Mouse (Mus musculus) hindbrain, embryonic 14.5 days (tissue): Measurements from ENCODE around the gene Zfp579. TPM values are rescaled to one million over a fixed set of nuclear protein-coding genes. Genes with fewer than 3 reads are reported as not detected.
"Not testable (repeated sequence)": the region's sequence is repeated elsewhere in the genome, so short reads cannot be mapped to it uniquely, and the experiment has no call there.

Experiments used
- ATAC-seq: fragments of 200-750 bp; cut with Nextera tagmentation; 2 replicates; pipeline ENCODE4 v1.8.0; 2017; ENCODE audit warnings: moderate number of reproducible peaks, mild to moderate bottlenecking, moderate TSS enrichment, moderate library complexity; ENCODE audit not compliant: low FRiP score
- DNase-seq: peaks from one replicate; pipeline ENCODE4 v3.0.0-alpha.2; 2015; ENCODE audit warnings: low spot score
- H3K27ac ChIP-seq: fragments of 300-500 bp; sonication (generic); 2 replicates; pipeline ENCODE4 v1.5.1; 2014; ENCODE audit warnings: mild to moderate bottlenecking, moderate library complexity
- H3K27me3 ChIP-seq: fragments of 300-500 bp; sonication (generic); 2 replicates; pipeline ENCODE4 v1.6.1; 2014; ENCODE audit warnings: mild to moderate bottlenecking, low read length, mixed read lengths; ENCODE audit not compliant: control insufficient read depth, insufficient read depth
- H3K36me3 ChIP-seq: fragments of 300-500 bp; sonication (generic); replicated peaks from 2 replicates; pipeline ENCODE4 v1.6.1; 2014; ENCODE audit not compliant: control insufficient read depth, insufficient read depth
- H3K4me1 ChIP-seq: fragments of 300-500 bp; sonication (generic); replicated peaks from 2 replicates; pipeline ENCODE4 v1.6.1; 2014; ENCODE audit warnings: antibody characterized with exemption, low read length, mixed read lengths; ENCODE audit not compliant: control insufficient read depth, insufficient read depth
- H3K4me2 ChIP-seq: fragments of 300-500 bp; sonication (generic); replicated peaks from 2 replicates; pipeline ENCODE4 v1.6.1; 2014; ENCODE audit warnings: mild to moderate bottlenecking, moderate library complexity
- H3K4me3 ChIP-seq: fragments of 300-500 bp; sonication (generic); replicated peaks from 2 replicates; pipeline ENCODE4 v1.5.1; 2014; ENCODE audit warnings: mild to moderate bottlenecking, low read length
- H3K9ac ChIP-seq: fragments of 300-500 bp; sonication (generic); 2 replicates; pipeline ENCODE4 v1.6.1; 2014
- H3K9me3 ChIP-seq: fragments of 300-500 bp; sonication (generic); 2 replicates; pipeline ENCODE4 v1.6.1; 2016; ENCODE audit warnings: low read length; ENCODE audit not compliant: control insufficient read depth
- WGBS: fragments of 180-500 bp; shearing (Covaris S2); extraction: QIAGEN DNeasy Blood & Tissue Kit; methylation state at CpG from one replicate; pipeline ENCODE4 v1.1.7; 2014; 5-methylcytosine and 5-hydroxymethylcytosine counted together
- polyA plus RNA-seq: library from polyadenylated mRNA; unstranded; fragments of >200 nt; fragmentation: Nextera tagmentation; extraction: Ambion mirVana; gene quantifications from 2 replicates; pipeline ENCODE4 v1.2.1, GENCODE M21; 2014

Zfp579 gene
- polyA plus RNA-seq, 1 experiment from 2014 or later: 55.4 TPM

GRCm38 (mm10) chr7:5017352-5017751 lies 21.4 kb upstream of the Zfp579 start:
- no peak overlapping the region for H3K4me3 ChIP-seq
- peaks cover 15% of the 10 kb centered on the region for H3K36me3 ChIP-seq
- H3K27ac ChIP-seq: no peak overlapping the region
- DNase-seq (no peak), ATAC-seq (no peak)
- no peaks in the 10 kb centered on the region for H3K9me3 ChIP-seq
- no peaks in the 10 kb centered on the region for H3K27me3 ChIP-seq
- no peak overlapping the region for H3K9ac ChIP-seq
- no peak overlapping the region for H3K4me2 ChIP-seq
- WGBS: 90% methylated on average over 16 of the region's 16 CpGs
- peaks cover 20% of the 10 kb centered on the region for H3K4me1 ChIP-seq

GRCm38 (mm10) chr7:5016920-5017319 lies 21.0 kb upstream of the Zfp579 start:
- WGBS: 99% methylated on average over 2 of the region's 2 CpGs

GRCm38 (mm10) chr7:5016057-5016456 lies 20.1 kb upstream of the Zfp579 start:
- Histone ChIP-seq H3K4me3 (peak overlapping the region; percentile 72), H3K9me3 (no peaks in the 10 kb centered on the region), H3K4me1 (peaks cover 13% of the 10 kb centered on the region), H3K9ac (peak overlapping the region; percentile 69), H3K36me3 (peaks cover 19% of the 10 kb centered on the region), H3K4me2 (peak overlapping the region; percentile 68), H3K27ac (peak overlapping the region; percentile 98), H3K27me3 (no peaks in the 10 kb centered on the region)
- WGBS: 68% methylated on average over 3 of the region's 3 CpGs
- ATAC-seq: no peak
- DNase-seq: peak; percentile 40

More at GRCm38 (mm10) chr7:5016920-5017319, 21.0 kb upstream of the Zfp579 start:
- ATAC-seq: no peak
- H3K4me2 ChIP-seq: no peak overlapping the region
- no peaks in the 10 kb centered on the region for H3K9me3 ChIP-seq
- H3K9ac ChIP-seq: no peak overlapping the region
- H3K27ac ChIP-seq: no peak overlapping the region
- no peaks in the 10 kb centered on the region for H3K27me3 ChIP-seq
- H3K4me3 ChIP-seq: no peak overlapping the region
- peaks cover 15% of the 10 kb centered on the region for H3K36me3 ChIP-seq
- DNase-seq: no peak
- peaks cover 20% of the 10 kb centered on the region for H3K4me1 ChIP-seq

GRCm38 (mm10) chr7:5015118-5016001 lies 19.4 kb upstream of the Zfp579 start, which contains the start of gene Gm44973:
TSS of gene Gm44973 (plus strand) at chr7:5015496.
- H3K4me3 ChIP-seq: peak within 1 kb of the TSS; percentile 72
- H3K9me3 ChIP-seq: no peaks in the 10 kb centered on the region
- DNase-seq: peak; percentile 88
- no peaks in the 10 kb centered on the region for H3K27me3 ChIP-seq
- peak within 1 kb of the TSS; percentile 98 for H3K27ac ChIP-seq
- peak within 1 kb of the TSS; percentile 81 for H3K9ac ChIP-seq
- peak within 1 kb of the TSS; percentile 68 for H3K4me2 ChIP-seq
- peaks cover 26% of the 10 kb centered on the region for H3K36me3 ChIP-seq
- peak; percentile 81 for ATAC-seq
- under 1% methylated on average over 56 of the region's 76 CpGs for WGBS
- H3K4me1 ChIP-seq: peaks cover 11% of the 10 kb centered on the region

GRCm38 (mm10) chr7:5014251-5015117 lies 18.5 kb upstream of the Zfp579 start, which contains the start of the genes Zfp524 and Fiz1:
TSS of gene Zfp524 (plus strand) at chr7:5014415.
TSS of gene Fiz1 (minus strand) at chr7:5014697.
- peak; percentile 83 for ATAC-seq
- peak within 1 kb of the TSS; percentile 68 for H3K4me2 ChIP-seq
- H3K4me1 ChIP-seq: peaks cover 8% of the 10 kb centered on the region
- H3K9ac ChIP-seq: peak within 1 kb of the TSS; percentile 81
- H3K27me3 ChIP-seq: no peaks in the 10 kb centered on the region
- no peaks in the 10 kb centered on the region for H3K9me3 ChIP-seq
- WGBS: under 1% methylated on average over 42 of the region's 42 CpGs
- peak; percentile 98 for DNase-seq
- H3K4me3 ChIP-seq: peak within 1 kb of the TSS; percentile 72
- peaks cover 34% of the 10 kb centered on the region for H3K36me3 ChIP-seq
- peak within 1 kb of the TSS; percentile 98 for H3K27ac ChIP-seq

- Histone ChIP-seq H3K4me1 (peaks cover 6% of the 10 kb centered on the region), H3K36me3 (peaks cover 50% of the 10 kb centered on the region), H3K9ac (no peak overlapping the region), H3K27me3 (no peaks in the 10 kb centered on the region), H3K4me2 (peak overlapping the region; percentile 68; the same call in 1 of the 2 replicates), H3K9me3 (no peaks in the 10 kb centered on the region), H3K4me3 (no peak overlapping the region), H3K27ac (no peak overlapping the region)
- 93% methylated on average over 27 of the region's 27 CpGs for whole genome bisulfite sequencing
- no peak for DNase-seq
- no peak for ATAC-seq
These were observed 16.9 kb upstream of the Zfp579 start for GRCm38 (mm10) chr7:5012681-5013513.

- Histone ChIP-seq H3K4me2 (no peak overlapping the region), H3K9ac (no peak overlapping the region), H3K27ac (no peak overlapping the region), H3K27me3 (no peaks in the 10 kb centered on the region), H3K36me3 (peaks cover 69% of the 10 kb centered on the region), H3K4me3 (no peak overlapping the region), H3K4me1 (no peaks in the 10 kb centered on the region), H3K9me3 (no peaks in the 10 kb centered on the region)
- 96% methylated on average over 26 of the region's 26 CpGs for WGBS
- peak; percentile 18; the same call in 1 of the 2 replicates for ATAC-seq
- no peak for DNase-seq
These were observed 12.3 kb upstream of the Zfp579 start for GRCm38 (mm10) chr7:5008229-5008628.

GRCm38 (mm10) chr7:5002876-5003275 lies 6.9 kb upstream of the Zfp579 start:
- H3K9ac ChIP-seq, H3K4me1 ChIP-seq, H3K27me3 ChIP-seq, H3K9me3 ChIP-seq, H3K27ac ChIP-seq, H3K4me2 ChIP-seq, ATAC-seq, H3K4me3 ChIP-seq, DNase-seq: not testable (repeated sequence)
- WGBS: 77% methylated on average over 8 of the region's 8 CpGs
- peaks cover 18% of the 10 kb centered on the region for H3K36me3 ChIP-seq
